In genomic region chr5:75183653-75184052, GRCm38 (mm10) we compare ENCODE assay signal across 22 mouse cellular contexts. TPM values are rescaled to one million over a fixed set of nuclear protein-coding genes. Genes with fewer than 3 reads are reported as not detected.
DNase-seq lines count a peak whose midpoint lies in the region; ATAC-seq and TF ChIP-seq lines count a peak whose summit lies in the region.
"Had no signal": no experiment of that assay in that cellular context is flagged by ENCODE, and none has a peak within 500 bp of the region (broad histone marks: within the 10 kb centered on the region; RNA-seq: fewer than 3 reads in every experiment).

No protein-coding gene starts in this region.

- 0 out of 2 replicates have a peak, but pooled peaks cover 3% of the 10 kb centered on the region for H3K4me1 ChIP-seq in forebrain, embryonic 16.5 days (replicated peaks; ENCODE audit: control insufficient read depth, insufficient read depth, low read length)
- 0 out of 2 replicates have a peak, but pooled peaks cover 8% of the 10 kb centered on the region for H3K4me1 ChIP-seq in forebrain, embryonic 10.5 days
- H3K4me1 ChIP-seq in heart, embryonic 15.5 days (replicated peaks) = peaks cover 12% of the 10 kb centered on the region
- no peaks in the 10 kb centered on the region for H3K4me1 ChIP-seq in limb, embryonic 15.5 days
- no peaks in the 10 kb centered on the region for H3K4me1 ChIP-seq in limb, embryonic 10.5 days
- H3K4me1 ChIP-seq: embryonic facial prominence, embryonic 10.5 days; hindbrain, embryonic 12.5 days had no signal

- H3K4me3 ChIP-seq in forebrain, embryonic 16.5 days (replicated peaks; ENCODE audit: low read length) = no peak overlapping the region
- H3K4me3 ChIP-seq in forebrain, embryonic 10.5 days = no peak overlapping the region
- H3K4me3 ChIP-seq in heart, embryonic 15.5 days = no peak overlapping the region
- no peak overlapping the region for H3K4me3 ChIP-seq in limb, embryonic 15.5 days
- H3K4me3 ChIP-seq in limb, embryonic 10.5 days = no peak overlapping the region
- H3K4me3 ChIP-seq: embryonic facial prominence, embryonic 10.5 days; heart, adult 2 months; heart, embryonic 12.5 days; hindbrain, embryonic 12.5 days had no signal

- 52% methylated on average over 6 of the region's 6 CpGs for WGBS in forebrain, embryonic 16.5 days
- whole genome bisulfite sequencing in forebrain, embryonic 10.5 days = 90% methylated on average over 6 of the region's 6 CpGs
- WGBS in heart, embryonic 15.5 days = 71% methylated on average over 6 of the region's 6 CpGs
- WGBS in limb, embryonic 15.5 days = 72% methylated on average over 6 of the region's 6 CpGs
- WGBS in limb, embryonic 10.5 days = 92% methylated on average over 6 of the region's 6 CpGs

- no peaks in the 10 kb centered on the region for H3K9me3 ChIP-seq in forebrain, embryonic 16.5 days (ENCODE audit: control insufficient read depth, low read length)
- no peaks in the 10 kb centered on the region for H3K9me3 ChIP-seq in forebrain, embryonic 10.5 days
- no peaks in the 10 kb centered on the region for H3K9me3 ChIP-seq in heart, embryonic 15.5 days (replicated peaks)
- no peaks in the 10 kb centered on the region for H3K9me3 ChIP-seq in limb, embryonic 15.5 days
- H3K9me3 ChIP-seq in limb, embryonic 10.5 days (replicated peaks) = no peaks in the 10 kb centered on the region
- H3K9me3 ChIP-seq: embryonic facial prominence, embryonic 10.5 days; heart, embryonic 12.5 days; hindbrain, embryonic 12.5 days had no signal

- H3K36me3 ChIP-seq in forebrain, embryonic 16.5 days (ENCODE audit: control insufficient read depth, insufficient read depth) = no peaks in the 10 kb centered on the region
- peaks cover 75% of the 10 kb centered on the region for H3K36me3 ChIP-seq in forebrain, embryonic 10.5 days (replicated peaks)
- no peaks in the 10 kb centered on the region for H3K36me3 ChIP-seq in heart, embryonic 15.5 days
- H3K36me3 ChIP-seq in limb, embryonic 15.5 days = peaks cover 82% of the 10 kb centered on the region
- H3K36me3 ChIP-seq in limb, embryonic 10.5 days = peaks cover 100% of the 10 kb centered on the region
- H3K36me3 ChIP-seq: hindbrain, embryonic 12.5 days had no signal

- DNase-seq in forebrain, embryonic 10.5 days (ENCODE audit: extremely low spot score, low spot score) = no peak
- DNase-seq in heart, postnatal 10 days = no peak
- no peak for DNase-seq in limb, embryonic 10.5 days (ENCODE audit: low spot score)
- peak; percentile 45 for DNase-seq in brain, embryonic 14.5 days (ENCODE audit: low read depth)
- no peak for DNase-seq in layer of hippocampus, adult 18-20 months (ENCODE audit: low spot score in 2 of 2)
- DNase-seq: adrenal gland, adult 8-10 months; adrenal gland, postnatal 36 days; cerebellum, adult 11 months; cerebellum, adult 9-10 months; cerebellum, postnatal 36 days; gastrocnemius, postnatal 36 days; kidney, adult 11 months; kidney, adult 9 months had no signal

- intact Hi-C loops in heart, postnatal 10 days (cut with DNase I) = no loop called here

- no peak overlapping the region for H3K27ac ChIP-seq in forebrain, embryonic 16.5 days (ENCODE audit: low read length)
- H3K27ac ChIP-seq in forebrain, embryonic 10.5 days = no peak overlapping the region
- peak overlapping the region; percentile 47; the same call in 1 of the 2 replicates for H3K27ac ChIP-seq in heart, embryonic 15.5 days
- peak overlapping the region; percentile 65; the same call in 1 of the 2 replicates for H3K27ac ChIP-seq in limb, embryonic 15.5 days
- no peak overlapping the region for H3K27ac ChIP-seq in limb, embryonic 10.5 days
- H3K27ac ChIP-seq: embryonic facial prominence, embryonic 10.5 days; heart, adult 2 months; hindbrain, embryonic 12.5 days had no signal

- peak; percentile 43; the same call in 1 of the 2 replicates for ATAC-seq in forebrain, embryonic 16.5 days
- no peak for ATAC-seq in heart, embryonic 15.5 days (replicated peaks; ENCODE audit: insufficient number of reproducible peaks, insufficient read depth, low FRiP score, low read depth)
- ATAC-seq in limb, embryonic 15.5 days (ENCODE audit: insufficient number of reproducible peaks, low FRiP score, low TSS enrichment, low read depth) = peak; percentile 17; the same call in 1 of the 2 replicates
- ATAC-seq: hindbrain, embryonic 16.5 days had no signal

- H3K4me2 ChIP-seq in forebrain, embryonic 16.5 days (ENCODE audit: low read length) = no peak overlapping the region
- no peak overlapping the region for H3K4me2 ChIP-seq in heart, embryonic 15.5 days
- H3K4me2 ChIP-seq in limb, embryonic 15.5 days = no peak overlapping the region
- H3K4me2 ChIP-seq: heart, embryonic 12.5 days; hindbrain, embryonic 12.5 days had no signal

- TF ChIP-seq POLR2A in brain, embryonic 14.5 days (IDR thresholded peaks at IDR 0.05; ENCODE audit: borderline replicate concordance, extremely low read depth, insufficient read depth, insufficient read length, poor library complexity, severe bottlenecking) = no peak

- no peak overlapping the region for H3K9ac ChIP-seq in forebrain, embryonic 16.5 days (replicated peaks; ENCODE audit: low read depth, low read length)
- H3K9ac ChIP-seq in heart, embryonic 15.5 days = no peak overlapping the region
- H3K9ac ChIP-seq in limb, embryonic 15.5 days = no peak overlapping the region
- H3K9ac ChIP-seq: heart, embryonic 12.5 days; hindbrain, embryonic 12.5 days had no signal

- TF ChIP-seq CTCF in brain, embryonic 14.5 days (IDR thresholded peaks at IDR 0.05; ENCODE audit: borderline replicate concordance, extremely low read depth, insufficient read depth, insufficient read length) = no peak

- H3K27me3 ChIP-seq in forebrain, embryonic 16.5 days (replicated peaks; ENCODE audit: control insufficient read depth, insufficient read depth, low read length) = no peaks in the 10 kb centered on the region
- no peaks in the 10 kb centered on the region for H3K27me3 ChIP-seq in forebrain, embryonic 10.5 days (ENCODE audit: poor library complexity, severe bottlenecking)
- H3K27me3 ChIP-seq in heart, embryonic 15.5 days = no peaks in the 10 kb centered on the region
- H3K27me3 ChIP-seq in limb, embryonic 15.5 days = no peaks in the 10 kb centered on the region
- no peaks in the 10 kb centered on the region for H3K27me3 ChIP-seq in limb, embryonic 10.5 days (ENCODE audit: low read depth, poor library complexity, severe bottlenecking)
- H3K27me3 ChIP-seq: CH12.LX; heart, embryonic 12.5 days; hindbrain, embryonic 12.5 days had no signal

RNA-seq across cellular contexts. Expression of gene Pdgfra, which starts 31.6 kb away (rescaled TPM):
- polyA plus RNA-seq in forebrain, embryonic 16.5 days (2015; fragmentation: Nextera tagmentation; extraction: Ambion mirVana) = 11.3 and 12.1 TPM in 2 replicates
- polyA plus RNA-seq in forebrain, embryonic 10.5 days (2016; fragmentation: Nextera tagmentation; extraction: Ambion mirVana) = 20.2 and 23.5 TPM in 2 replicates
- 14.7 and 19.0 TPM in 2 replicates for polyA plus RNA-seq in heart, embryonic 15.5 days (2015; fragmentation: Nextera tagmentation; extraction: Ambion mirVana)
- 10 to 100 TPM; 43.3 to 51.1 TPM for total RNA-seq in heart, postnatal 10 days (2021)
- 82.8 and 96.9 TPM in 2 replicates for polyA plus RNA-seq in limb, embryonic 15.5 days (2015; fragmentation: Nextera tagmentation; extraction: Ambion mirVana)
- 69.2 and 111 TPM in 2 replicates for polyA plus RNA-seq in limb, embryonic 10.5 days (2016; fragmentation: Nextera tagmentation; extraction: Ambion mirVana)
- 7.2 and 16.3 TPM in 2 replicates for polyA plus RNA-seq in brain, embryonic 14.5 days (2012; rRNA removed)
- 10 to 100 TPM; 31.8 to 33.5 TPM for total RNA-seq in layer of hippocampus, adult 18-20 months (2021)

Comparison
In these comparisons a context has a peak if more than half of its experiments do, and no peak if none do; other contexts are left out.
1. H3K27ac ChIP-seq: peak in heart, embryonic 15.5 days (single experiment) and limb, embryonic 15.5 days (single experiment); none in forebrain, embryonic 16.5 days (single experiment), forebrain, embryonic 10.5 days (single experiment) and limb, embryonic 10.5 days (single experiment).